Mouse (Mus musculus) MEL (cell line): ENCODE measurements at regions not wholly inside any gene's neighbourhood (a gene's known extent, or its start where the extent isn't known, plus 50 kb on each side); places are given as distances from the start of the nearest gene placed in this dataset.

Experiments used
- CHD2 ChIP-seq: IDR thresholded peaks from 2 replicates; pipeline ENCODE4 v1.6.1; 2011; ENCODE audit warnings: low read length, improper control_type of control experiment
- CTCF ChIP-seq, 3 experiments: IDR thresholded peaks in 2 of 3; conservative IDR thresholded peaks in 1 of 3; 2 replicates each; pipeline ENCODE4 v1.5.1; 2011 to 2012; ENCODE audit warnings: low read length in 3 of 3, low read depth in 2 of 3, mild to moderate bottlenecking in 2 of 3, improper control_type of control experiment in 1 of 3, inconsistent platforms in 1 of 3, mixed read lengths in 1 of 3, moderate library complexity in 1 of 3; ENCODE audit not compliant: control insufficient read depth in 1 of 3, insufficient read depth in 1 of 3, poor library complexity in 1 of 3, severe bottlenecking in 1 of 3
- EP300 ChIP-seq, 2 experiments: IDR thresholded peaks; 2 replicates each; pipeline ENCODE4 v1.6.1; 2011; ENCODE audit warnings: improper control_type of control experiment in 2 of 2, low read length in 2 of 2, low read depth in 1 of 2, mild to moderate bottlenecking in 1 of 2
- ETS1 ChIP-seq: IDR thresholded peaks from 2 replicates; pipeline ENCODE4 v1.6.1; 2012; ENCODE audit warnings: low read depth, mild to moderate bottlenecking, inconsistent platforms, low read length, improper control_type of control experiment, moderate library complexity
- GATA1 ChIP-seq: IDR thresholded peaks from 2 replicates; pipeline ENCODE4 v1.6.1; 2011; ENCODE audit warnings: low read depth, low read length, improper control_type of control experiment
- JUND ChIP-seq: IDR thresholded peaks from 2 replicates; pipeline ENCODE4 v1.6.1; 2011; ENCODE audit warnings: low read depth, mild to moderate bottlenecking, improper control_type of control experiment, low read length
- POLR2A ChIP-seq, 2 experiments: IDR thresholded peaks; 2 replicates each; pipeline ENCODE4 v1.6.1; 2011 to 2012; ENCODE audit warnings: low read length in 2 of 2, mild to moderate bottlenecking in 2 of 2, control low read depth in 1 of 2, improper control_type of control experiment in 1 of 2, low read depth in 1 of 2, moderate library complexity in 1 of 2; ENCODE audit not compliant: control insufficient read depth in 1 of 2, insufficient read depth in 1 of 2, poor library complexity in 1 of 2
- POLR2AphosphoS2 ChIP-seq: IDR thresholded peaks from 2 replicates; pipeline ENCODE4 v1.6.1; 2011; ENCODE audit warnings: low read length, improper control_type of control experiment
- SIN3A ChIP-seq: IDR thresholded peaks from 2 replicates; pipeline ENCODE4 v1.6.1; 2012; ENCODE audit warnings: low read length, improper control_type of control experiment, inconsistent platforms
- SMC3 ChIP-seq: IDR thresholded peaks from 2 replicates; pipeline ENCODE4 v1.6.1; 2011; ENCODE audit warnings: low read depth, low read length, improper control_type of control experiment
- TCF12 ChIP-seq: IDR thresholded peaks from 2 replicates; pipeline ENCODE4 v1.6.1; 2014; ENCODE audit warnings: low read depth, mild to moderate bottlenecking, inconsistent platforms, low read length, improper control_type of control experiment, moderate library complexity
- UBTF ChIP-seq: IDR thresholded peaks from 2 replicates; pipeline ENCODE4 v1.6.1; 2012; ENCODE audit warnings: low read depth, mild to moderate bottlenecking, inconsistent platforms, low read length, improper control_type of control experiment, moderate library complexity, borderline replicate concordance; ENCODE audit not compliant: insufficient read depth

GRCm38 (mm10) chr13:82354355-82354754 is 571.5 kb downstream of the Cetn3 start:
- TF ChIP-seq POLR2A (IDR thresholded peaks at IDR 0.05; ENCODE audit: control insufficient read depth in 1 of 2, insufficient read depth in 1 of 2, low read depth in 1 of 2, low read length in 2 of 2, poor library complexity in 1 of 2) = no peak
- TF ChIP-seq CTCF (IDR thresholded peaks at IDR 0.05 in 2 of 3, conservative IDR thresholded peaks at IDR 0.05 in 1 of 3; ENCODE audit: control insufficient read depth in 1 of 3, insufficient read depth in 1 of 3, low read depth in 2 of 3, low read length in 3 of 3, poor library complexity in 1 of 3, severe bottlenecking in 1 of 3) = no peak
- TF ChIP-seq SMC3 = no peak
- no peak for TF ChIP-seq TCF12
- no peak for TF ChIP-seq GATA1
- TF ChIP-seq JUND = no peak
- TF ChIP-seq EP300 (IDR thresholded peaks at IDR 0.05; ENCODE audit: low read depth in 1 of 2, low read length in 2 of 2) = no peak
- no peak for TF ChIP-seq UBTF
- no peak for TF ChIP-seq SIN3A
- no peak for TF ChIP-seq POLR2AphosphoS2
- no peak for TF ChIP-seq ETS1
- no peak for TF ChIP-seq CHD2
